Mouse (Mus musculus) retina, postnatal 7 days (tissue): ENCODE data around the gene Npl.
"Not testable (repeated sequence)": the region's sequence is repeated elsewhere in the genome, so short reads cannot be mapped to it uniquely, and the experiment has no call there.

Source experiments
- DNase-seq: peaks from one replicate; pipeline ENCODE4 v3.0.0-alpha.2; 2012; ENCODE audit warnings: low read depth, low spot score

Npl gene

GRCm38 (mm10) chr1:153489132-153489531 lies 60.7 kb downstream of the Npl start:
- DNase-seq: no peak

GRCm38 (mm10) chr1:153487500-153487879 lies 62.4 kb downstream of the Npl start, which contains the start of gene Dhx9:
Gene Dhx9, minus strand, starts transcription at chr1:153487660.
- DNase-seq: peak; percentile 95

- peak; percentile 11 for DNase-seq
Observed at GRCm38 (mm10) chr1:153486767-153487499, 62.9 kb downstream of the Npl start.

GRCm38 (mm10) chr1:153486120-153486519 lies 63.7 kb downstream of the Npl start:
- DNase-seq: not testable (repeated sequence)

GRCm38 (mm10) chr1:153485201-153485796 lies 64.5 kb downstream of the Npl start:
- no peak for DNase-seq

- DNase-seq: no peak
Observed at GRCm38 (mm10) chr1:153481025-153481412, 68.8 kb downstream of the Npl start.

GRCm38 (mm10) chr1:153480386-153481024 lies 69.3 kb downstream of the Npl start:
- peak; percentile 39 for DNase-seq

GRCm38 (mm10) chr1:153479296-153479695 lies 70.5 kb downstream of the Npl start:
- DNase-seq: no peak

GRCm38 (mm10) chr1:153461796-153462195 lies 88.0 kb downstream of the Npl start:
- no peak for DNase-seq

GRCm38 (mm10) chr1:153456137-153456536 lies 93.7 kb downstream of the Npl start:
- DNase-seq: no peak

GRCm38 (mm10) chr1:153453146-153453642 lies 96.7 kb downstream of the Npl start:
- no peak for DNase-seq
